Mouse (Mus musculus) olfactory bulb, adult 2 months (tissue): Measurements from ENCODE around the gene Kcnq5.

ENCODE experiments used
- CTCF ChIP-seq: fragments of 200-500 bp; IDR thresholded peaks from 2 replicates; pipeline ENCODE4 v1.5.1; 2012; ENCODE audit warnings: low read depth, mild to moderate bottlenecking, low read length, moderate library complexity; ENCODE audit not compliant: insufficient read depth
- POLR2A ChIP-seq: fragments of 200-500 bp; IDR thresholded peaks from 2 replicates; pipeline ENCODE4 v1.6.1; 2012; ENCODE audit warnings: mild to moderate bottlenecking, low read depth, low read length, moderate library complexity; ENCODE audit not compliant: insufficient read depth

- TF ChIP-seq POLR2A (no peak), CTCF (peak; percentile 60)
Observed at GRCm38 (mm10) chr1:21460941-21461689, 500.6 kb downstream of the Kcnq5 start.
